Mouse (Mus musculus) heart, embryonic 15.5 days (tissue): Measurements from ENCODE around the gene Larp4b. TPM values are rescaled to one million over a fixed set of nuclear protein-coding genes. Genes with fewer than 3 reads are reported as not detected.

Experiments
- ATAC-seq: fragments of 200-750 bp; cut with Nextera tagmentation; replicated peaks from 2 replicates; pipeline ENCODE4 v1.8.0; 2017; ENCODE audit warnings: low read depth, moderate TSS enrichment; ENCODE audit not compliant: insufficient number of reproducible peaks, insufficient read depth, low FRiP score
- H3K27ac ChIP-seq: fragments of 300-500 bp; sonication (generic); 2 replicates; pipeline ENCODE4 v1.5.1; 2015; ENCODE audit warnings: mild to moderate bottlenecking, inconsistent platforms
- H3K27me3 ChIP-seq: fragments of 300-500 bp; sonication (generic); 2 replicates; pipeline ENCODE4 v1.6.1; 2015; ENCODE audit warnings: inconsistent platforms
- H3K36me3 ChIP-seq: fragments of 300-500 bp; sonication (generic); 2 replicates; pipeline ENCODE4 v1.6.1; 2015; ENCODE audit warnings: mild to moderate bottlenecking, inconsistent platforms
- H3K4me1 ChIP-seq: fragments of 300-500 bp; sonication (generic); replicated peaks from 2 replicates; pipeline ENCODE4 v1.6.1; 2015; ENCODE audit warnings: inconsistent platforms
- H3K4me2 ChIP-seq: fragments of 300-500 bp; sonication (generic); 2 replicates; pipeline ENCODE4 v1.6.1; 2015; ENCODE audit warnings: inconsistent platforms, mild to moderate bottlenecking, moderate library complexity
- H3K4me3 ChIP-seq: fragments of 300-500 bp; sonication (generic); 2 replicates; pipeline ENCODE4 v1.5.1; 2015; ENCODE audit warnings: mild to moderate bottlenecking, inconsistent platforms
- H3K9ac ChIP-seq: fragments of 300-500 bp; sonication (generic); 2 replicates; pipeline ENCODE4 v1.6.1; 2015; ENCODE audit warnings: mild to moderate bottlenecking, inconsistent platforms
- H3K9me3 ChIP-seq: fragments of 300-500 bp; sonication (generic); replicated peaks from 2 replicates; pipeline ENCODE4 v1.6.1; 2016; ENCODE audit warnings: inconsistent platforms
- WGBS: fragments of 180-500 bp; shearing (Covaris S2); methylation state at CpG from one replicate; pipeline ENCODE4 v1.1.7; 2015; ENCODE audit warnings: mixed read lengths; 5-methylcytosine and 5-hydroxymethylcytosine counted together
- polyA plus RNA-seq: library from polyadenylated mRNA; unstranded; fragments of >200 nt; fragmentation: Nextera tagmentation; extraction: Ambion mirVana; gene quantifications from 2 replicates; pipeline ENCODE4 v1.2.1, GENCODE M21; 2015

Larp4b gene
- polyA plus RNA-seq, 1 experiment from 2014 or later, result 23.5 TPM

- Histone ChIP-seq H3K9ac (no peak overlapping the region), H3K36me3 (peaks cover 75% of the 10 kb centered on the region), H3K27ac (no peak overlapping the region), H3K9me3 (no peaks in the 10 kb centered on the region), H3K4me3 (no peak overlapping the region), H3K27me3 (no peaks in the 10 kb centered on the region), H3K4me1 (no peaks in the 10 kb centered on the region), H3K4me2 (no peak overlapping the region)
- WGBS, result 94% methylated on average over 4 of the region's 4 CpGs
- no peak for ATAC-seq
These were observed 57.9 kb downstream of the Larp4b start for GRCm38 (mm10) chr13:9151619-9152018.

GRCm38 (mm10) chr13:9152267-9152666 lies 58.6 kb downstream of the Larp4b start:
- H3K27me3 ChIP-seq, result no peaks in the 10 kb centered on the region
- no peak overlapping the region for H3K9ac ChIP-seq
- no peak overlapping the region for H3K4me3 ChIP-seq
- H3K4me2 ChIP-seq, result no peak overlapping the region
- no peaks in the 10 kb centered on the region for H3K4me1 ChIP-seq
- 69% methylated on average over 2 of the region's 2 CpGs for WGBS
- peaks cover 70% of the 10 kb centered on the region for H3K36me3 ChIP-seq
- H3K27ac ChIP-seq, result no peak overlapping the region
- no peaks in the 10 kb centered on the region for H3K9me3 ChIP-seq
- no peak for ATAC-seq

- 78% methylated on average over 9 of the region's 9 CpGs for WGBS
- H3K27ac ChIP-seq, result no peak overlapping the region
- H3K4me1 ChIP-seq, result no peaks in the 10 kb centered on the region
- no peak overlapping the region for H3K9ac ChIP-seq
- H3K27me3 ChIP-seq, result no peaks in the 10 kb centered on the region
- H3K4me3 ChIP-seq, result no peak overlapping the region
- no peaks in the 10 kb centered on the region for H3K9me3 ChIP-seq
- peaks cover 75% of the 10 kb centered on the region for H3K36me3 ChIP-seq
- no peak overlapping the region for H3K4me2 ChIP-seq
- ATAC-seq, result no peak
These were observed 60.1 kb downstream of the Larp4b start for GRCm38 (mm10) chr13:9153803-9154202.

GRCm38 (mm10) chr13:9159282-9159681 lies 65.6 kb downstream of the Larp4b start:
- no peak overlapping the region for H3K9ac ChIP-seq
- H3K27me3 ChIP-seq, result no peaks in the 10 kb centered on the region
- no peaks in the 10 kb centered on the region for H3K9me3 ChIP-seq
- WGBS, result 72% methylated on average over 10 of the region's 10 CpGs
- H3K27ac ChIP-seq, result no peak overlapping the region
- H3K4me1 ChIP-seq, result no peaks in the 10 kb centered on the region
- H3K36me3 ChIP-seq, result peaks cover 79% of the 10 kb centered on the region
- H3K4me3 ChIP-seq, result no peak overlapping the region
- H3K4me2 ChIP-seq, result no peak overlapping the region
- ATAC-seq, result no peak

GRCm38 (mm10) chr13:9162888-9163287 lies 69.2 kb downstream of the Larp4b start:
- H3K4me2 ChIP-seq, result no peak overlapping the region
- no peaks in the 10 kb centered on the region for H3K27me3 ChIP-seq
- no peak overlapping the region for H3K9ac ChIP-seq
- H3K4me3 ChIP-seq, result no peak overlapping the region
- no peaks in the 10 kb centered on the region for H3K4me1 ChIP-seq
- ATAC-seq, result no peak
- no peak overlapping the region for H3K27ac ChIP-seq
- 89% methylated on average over 4 of the region's 4 CpGs for WGBS
- peaks cover 88% of the 10 kb centered on the region for H3K36me3 ChIP-seq
- no peaks in the 10 kb centered on the region for H3K9me3 ChIP-seq

GRCm38 (mm10) chr13:9167842-9168241 lies 74.2 kb downstream of the Larp4b start:
- no peak for ATAC-seq

GRCm38 (mm10) chr13:9169616-9170015 lies 75.9 kb downstream of the Larp4b start:
- 82% methylated on average over 6 of the region's 6 CpGs for WGBS
- H3K27ac ChIP-seq, result no peak overlapping the region
- no peak overlapping the region for H3K9ac ChIP-seq
- H3K9me3 ChIP-seq, result no peaks in the 10 kb centered on the region
- H3K27me3 ChIP-seq, result no peaks in the 10 kb centered on the region
- no peaks in the 10 kb centered on the region for H3K4me1 ChIP-seq
- no peak overlapping the region for H3K4me3 ChIP-seq
- peaks cover 75% of the 10 kb centered on the region for H3K36me3 ChIP-seq
- no peak overlapping the region for H3K4me2 ChIP-seq
- ATAC-seq, result no peak

More at GRCm38 (mm10) chr13:9167842-9168241, 74.2 kb downstream of the Larp4b start:
- no peak overlapping the region for H3K4me3 ChIP-seq
- H3K9ac ChIP-seq, result no peak overlapping the region
- no peaks in the 10 kb centered on the region for H3K27me3 ChIP-seq
- peaks cover 73% of the 10 kb centered on the region for H3K36me3 ChIP-seq
- no peak overlapping the region for H3K4me2 ChIP-seq
- H3K4me1 ChIP-seq, result no peaks in the 10 kb centered on the region
- H3K9me3 ChIP-seq, result no peaks in the 10 kb centered on the region
- H3K27ac ChIP-seq, result no peak overlapping the region
- WGBS, result 89% methylated on average over 3 of the region's 3 CpGs

- Histone ChIP-seq H3K9ac (no peak overlapping the region), H3K27me3 (no peaks in the 10 kb centered on the region), H3K4me2 (no peak overlapping the region), H3K4me3 (no peak overlapping the region), H3K36me3 (peaks cover 71% of the 10 kb centered on the region), H3K9me3 (no peaks in the 10 kb centered on the region), H3K4me1 (no peaks in the 10 kb centered on the region), H3K27ac (no peak overlapping the region)
- whole genome bisulfite sequencing, result 85% methylated on average over 16 of the region's 16 CpGs
- ATAC-seq, result no peak
These were observed 77.0 kb downstream of the Larp4b start for GRCm38 (mm10) chr13:9170726-9171125.

GRCm38 (mm10) chr13:9173414-9173813 lies 79.7 kb downstream of the Larp4b start:
- ATAC-seq, result no peak
- H3K27ac ChIP-seq, result no peak overlapping the region
- H3K4me2 ChIP-seq, result no peak overlapping the region
- H3K36me3 ChIP-seq, result peaks cover 44% of the 10 kb centered on the region
- no peaks in the 10 kb centered on the region for H3K4me1 ChIP-seq
- no peaks in the 10 kb centered on the region for H3K27me3 ChIP-seq
- no peak overlapping the region for H3K4me3 ChIP-seq
- H3K9me3 ChIP-seq, result no peaks in the 10 kb centered on the region
- no peak overlapping the region for H3K9ac ChIP-seq
- 65% methylated on average over 3 of the region's 3 CpGs for WGBS

GRCm38 (mm10) chr13:9175171-9175570 lies 81.5 kb downstream of the Larp4b start:
- peaks cover 4% of the 10 kb centered on the region; the same call in 1 of the 2 replicates for H3K4me1 ChIP-seq

GRCm38 (mm10) chr13:9178270-9178669 lies 84.6 kb downstream of the Larp4b start:
- H3K9me3 ChIP-seq, result no peaks in the 10 kb centered on the region
- H3K4me1 ChIP-seq, result peaks cover 4% of the 10 kb centered on the region; the same call in 1 of the 2 replicates
- 89% methylated on average over 4 of the region's 4 CpGs for WGBS
- H3K9ac ChIP-seq, result no peak overlapping the region
- H3K4me2 ChIP-seq, result no peak overlapping the region
- no peaks in the 10 kb centered on the region for H3K27me3 ChIP-seq
- no peak for ATAC-seq
- H3K4me3 ChIP-seq, result no peak overlapping the region
- no peak overlapping the region for H3K27ac ChIP-seq
- peaks cover 13% of the 10 kb centered on the region for H3K36me3 ChIP-seq

More at GRCm38 (mm10) chr13:9175171-9175570, 81.5 kb downstream of the Larp4b start:
- 87% methylated on average over 5 of the region's 5 CpGs for WGBS
- H3K36me3 ChIP-seq, result peaks cover 29% of the 10 kb centered on the region
- H3K27me3 ChIP-seq, result no peaks in the 10 kb centered on the region
- no peak overlapping the region for H3K27ac ChIP-seq
- ATAC-seq, result no peak
- no peak overlapping the region for H3K9ac ChIP-seq
- H3K4me3 ChIP-seq, result no peak overlapping the region
- no peaks in the 10 kb centered on the region for H3K9me3 ChIP-seq
- no peak overlapping the region for H3K4me2 ChIP-seq

GRCm38 (mm10) chr13:9178718-9179117 lies 85.0 kb downstream of the Larp4b start:
- Histone ChIP-seq H3K9me3 (no peaks in the 10 kb centered on the region), H3K27me3 (no peaks in the 10 kb centered on the region), H3K36me3 (peaks cover 10% of the 10 kb centered on the region), H3K4me3 (no peak overlapping the region), H3K9ac (no peak overlapping the region), H3K4me2 (no peak overlapping the region), H3K4me1 (peaks cover 4% of the 10 kb centered on the region; the same call in 1 of the 2 replicates), H3K27ac (no peak overlapping the region)
- WGBS, result 56% methylated on average over 3 of the region's 3 CpGs
- ATAC-seq, result no peak
